Mouse (Mus musculus) urinary bladder, adult 2 months (tissue): ENCODE measurements around the gene Ptchd3. TPM values are rescaled to one million over a fixed set of nuclear protein-coding genes. Genes with fewer than 3 reads are reported as not detected.
A peak's percentile ranks its signal among the peaks of the same experiment; 100 is the strongest.

Experiments used
- DNase-seq: peaks from one replicate; pipeline ENCODE4 v3.0.0; 2022; ENCODE audit warnings: low spot score
- polyA plus RNA-seq: library from polyadenylated mRNA; depleted of rRNA; stranded (reverse); fragments of >200 nt; gene quantifications from 2 replicates; pipeline ENCODE4 v1.2.3, GENCODE M21; 2012; rRNA removed

Ptchd3 gene
- polyA plus RNA-seq: not detected in 2 replicates

DNA sequence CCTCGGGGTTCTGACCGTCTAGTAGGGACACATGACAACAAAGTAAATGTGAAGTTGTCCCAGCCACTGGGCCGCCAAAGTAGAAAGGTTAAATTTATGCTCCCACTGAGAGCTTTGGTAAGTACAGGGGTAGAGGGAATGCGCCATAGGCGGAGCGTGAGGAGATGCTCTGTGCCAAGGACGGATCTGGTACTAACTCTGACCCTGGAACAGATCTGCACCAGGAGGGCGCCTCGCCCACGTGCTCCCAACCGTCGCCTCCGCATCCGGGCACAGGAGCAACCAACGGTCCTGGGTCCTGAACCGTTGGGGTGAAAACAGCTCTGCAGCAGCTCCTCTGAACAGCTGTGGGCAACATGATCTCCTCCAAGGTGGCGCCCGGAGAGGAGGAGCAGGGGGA lies at the start of gene Ptchd3:
TSS of gene Ptchd3 (plus strand) at position 301 of the 400 bp plus-strand sequence.
- no peak for DNase-seq

DNA sequence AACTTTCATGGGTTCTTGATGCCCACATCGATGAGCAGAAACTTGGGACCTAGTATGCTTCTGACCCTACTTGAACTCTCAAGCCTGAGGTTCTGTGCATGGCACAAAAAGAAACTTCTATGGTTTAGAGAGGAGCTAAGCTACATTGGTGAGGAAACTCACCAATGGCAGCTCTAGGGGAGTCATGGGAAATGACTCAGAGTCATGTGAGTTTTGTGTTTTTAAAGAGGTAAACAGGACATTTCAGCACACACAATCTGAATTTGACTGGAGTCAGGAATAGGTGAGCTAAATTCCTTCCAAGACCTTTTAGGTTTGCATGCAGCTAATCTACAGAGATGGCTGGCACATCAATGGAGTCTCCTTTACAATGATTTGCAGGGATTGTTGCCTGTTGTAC lies 48.2 kb upstream of the Ptchd3 start:
- DNase-seq: no peak

DNA sequence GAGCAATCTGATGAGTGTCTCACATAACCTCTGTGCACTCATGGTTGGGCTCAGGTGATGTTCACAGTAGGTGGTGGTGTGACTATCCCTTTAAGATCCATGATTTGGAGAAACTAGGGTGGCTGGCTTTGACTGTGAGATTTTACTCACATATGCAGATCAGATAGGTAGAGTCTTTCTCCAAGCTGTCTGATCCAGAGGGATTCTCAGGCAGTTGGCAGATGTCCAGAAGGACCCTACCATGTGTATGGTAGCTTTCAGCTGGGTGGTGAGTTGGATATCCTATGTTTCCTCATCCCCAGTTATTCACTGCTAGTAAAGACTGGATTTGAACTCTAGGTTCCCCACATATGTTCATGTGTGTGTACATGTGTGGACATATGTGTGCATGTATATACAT lies 42.6 kb upstream of the Ptchd3 start:
- DNase-seq: no peak

DNA sequence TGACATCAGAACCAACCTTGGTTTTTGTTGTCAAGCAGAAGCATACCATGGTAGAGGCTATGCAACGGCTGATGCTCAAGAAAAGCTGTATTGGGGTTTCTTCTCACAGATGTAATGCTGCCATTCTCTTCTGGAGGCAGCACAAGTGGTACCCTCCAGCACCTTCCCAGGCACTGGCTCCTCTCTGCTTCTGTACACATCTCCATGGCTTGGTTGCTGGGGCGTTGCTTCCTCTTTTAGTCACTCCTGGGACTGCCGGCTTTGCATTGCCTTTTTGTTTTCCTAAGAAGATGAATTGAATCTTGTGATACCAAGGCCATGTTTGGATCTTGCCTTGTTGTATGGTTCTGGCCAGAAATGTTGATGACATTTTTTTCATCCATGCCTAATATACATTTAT lies 40.5 kb upstream of the Ptchd3 start:
- no peak for DNase-seq

DNA sequence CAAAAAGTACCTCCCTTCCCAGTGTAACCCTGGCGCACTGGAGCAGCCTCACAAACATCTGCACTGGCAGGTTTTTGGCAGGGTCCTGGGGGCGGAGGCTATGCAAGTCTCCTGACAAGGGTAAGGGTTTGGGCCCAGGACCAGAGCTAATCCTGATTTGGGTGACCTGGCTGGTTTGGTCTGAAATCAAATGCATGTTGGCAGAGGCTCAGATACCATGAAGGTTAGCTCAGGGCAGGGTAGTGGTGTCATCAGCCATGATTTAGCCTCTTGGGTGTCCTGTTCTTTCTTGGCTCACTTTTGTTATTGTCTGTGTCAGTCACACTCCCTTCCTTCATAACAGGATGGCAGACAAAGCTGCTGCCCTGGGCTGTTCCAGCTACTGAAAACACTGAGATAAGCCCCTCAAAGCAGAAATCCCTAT lies 39.4 kb upstream of the Ptchd3 start:
- no peak for DNase-seq

DNA sequence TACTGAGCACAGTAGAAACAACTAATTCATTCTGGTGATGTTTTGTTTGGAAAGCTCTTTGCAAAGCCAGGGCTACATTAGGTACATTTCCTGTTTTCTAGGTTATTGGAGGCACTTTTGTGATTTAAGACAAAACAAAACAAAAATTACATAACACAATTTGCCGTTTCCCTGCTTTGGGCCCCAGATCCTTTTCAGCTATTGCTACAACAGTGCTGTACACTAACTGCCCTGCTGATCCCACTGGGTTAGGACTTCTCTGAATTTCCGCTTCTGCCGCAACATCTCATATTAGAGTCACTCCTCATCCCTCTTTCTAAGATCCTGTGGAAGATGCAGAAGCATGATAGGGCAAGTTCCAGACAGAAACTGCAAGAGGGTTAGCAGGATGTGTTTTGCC lies 38.6 kb upstream of the Ptchd3 start:
- no peak for DNase-seq

DNA sequence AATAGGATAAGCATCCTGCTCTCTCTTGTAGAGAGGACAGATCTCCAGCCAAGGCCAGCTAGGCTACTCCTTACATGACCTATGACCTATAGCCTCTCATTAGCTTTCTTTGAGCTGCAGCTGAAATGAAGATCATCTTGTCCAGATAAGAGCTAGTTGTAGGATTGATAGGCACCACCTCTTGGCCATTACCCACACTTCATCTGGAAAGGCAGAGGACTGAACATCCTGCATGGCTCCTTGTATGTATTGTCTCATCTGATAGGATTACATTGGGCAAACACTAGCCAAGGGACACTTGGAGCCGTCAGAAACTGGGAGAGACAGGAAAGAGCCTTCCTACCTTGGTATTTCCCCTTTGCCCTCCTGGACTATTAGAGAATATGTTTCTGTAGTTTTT lies 38.1 kb upstream of the Ptchd3 start:
- DNase-seq: no peak

DNA sequence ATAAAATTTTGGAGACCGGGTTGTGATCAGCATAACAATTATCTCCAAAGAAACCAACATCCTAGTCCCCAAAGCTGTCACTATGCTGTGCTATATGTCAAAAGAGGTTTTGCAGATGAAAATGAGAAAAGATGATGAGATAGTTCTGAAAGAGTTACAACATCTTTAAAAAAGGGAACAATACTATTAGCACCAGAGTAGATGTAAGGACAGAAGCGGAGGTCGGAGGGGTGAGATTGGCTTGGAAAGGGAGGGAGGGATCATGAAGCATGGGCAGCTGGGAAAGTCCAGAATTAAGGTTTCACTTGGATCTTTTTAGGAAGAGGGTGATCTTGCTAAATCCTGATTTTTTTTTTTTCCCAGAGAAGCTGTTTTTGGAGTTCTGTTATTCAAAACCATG lies 36.5 kb upstream of the Ptchd3 start:
- DNase-seq: no peak

DNA sequence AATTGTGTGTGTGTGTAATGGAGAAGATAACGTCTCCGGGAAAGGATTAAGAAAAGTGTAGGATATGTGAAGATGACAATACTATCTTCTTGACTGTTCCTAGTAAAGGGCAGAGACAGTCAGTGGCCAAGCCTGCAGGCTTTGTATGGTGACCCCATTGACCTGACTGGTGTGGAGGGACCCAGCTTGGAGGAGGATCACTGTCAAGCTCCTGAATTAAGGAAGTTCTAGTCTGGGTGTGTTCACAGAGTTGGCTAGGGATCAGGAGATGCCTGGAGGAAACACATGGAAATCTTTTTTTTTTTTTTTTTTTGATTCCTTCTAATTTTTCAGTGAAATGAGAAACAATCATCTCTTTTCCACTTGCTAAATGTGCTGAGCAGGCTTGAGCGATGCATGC lies 35.9 kb upstream of the Ptchd3 start:
- no peak for DNase-seq

DNA sequence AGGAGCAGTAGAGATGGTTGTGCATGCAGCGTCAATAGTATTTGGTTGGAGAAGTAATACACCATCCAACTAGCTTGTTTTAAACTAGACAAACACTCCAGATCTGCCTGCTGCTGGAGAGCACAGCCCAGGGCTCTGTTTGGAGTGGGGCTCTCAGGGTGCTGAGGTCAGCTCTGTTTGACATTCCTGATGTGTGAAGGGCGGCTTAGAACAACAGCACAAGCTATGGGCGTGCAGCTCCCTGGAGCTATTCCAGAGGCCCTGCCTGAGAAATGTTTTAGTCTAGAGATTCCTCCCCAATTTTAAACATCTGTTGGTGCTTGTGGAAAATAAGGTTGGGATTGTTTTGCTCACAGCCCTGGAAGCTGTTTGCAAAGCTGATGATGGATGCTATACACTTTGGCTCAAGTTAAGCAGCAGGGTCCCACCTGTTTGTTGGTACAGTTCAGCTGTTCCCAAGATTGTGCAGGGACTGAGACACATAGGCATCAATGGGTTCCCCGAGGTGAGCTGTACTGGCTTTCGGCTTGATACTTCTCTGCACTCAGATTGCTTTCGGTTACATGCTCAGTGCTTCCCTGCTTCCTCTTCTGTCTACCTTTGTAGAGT lies 35.4 kb upstream of the Ptchd3 start:
- no peak for DNase-seq

DNA sequence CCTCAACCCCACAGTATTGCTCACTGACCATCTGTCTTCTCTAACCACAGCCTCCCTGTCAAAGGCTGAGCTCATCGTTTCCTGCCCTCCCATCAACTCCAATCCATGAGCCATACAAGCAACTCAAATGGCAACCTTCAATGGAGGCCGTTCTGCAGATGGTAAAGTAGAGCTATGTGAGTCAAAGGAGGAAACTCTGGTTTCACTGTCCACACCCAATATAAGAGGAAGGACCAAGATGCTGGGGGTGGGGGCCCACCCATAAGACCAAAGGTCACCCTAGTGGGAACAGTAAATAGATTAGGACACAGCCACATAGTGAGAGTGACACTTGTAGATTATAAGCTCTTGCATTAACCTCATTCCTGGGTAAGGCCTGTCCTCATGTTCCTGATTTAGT lies 34.1 kb upstream of the Ptchd3 start:
- no peak for DNase-seq

DNA sequence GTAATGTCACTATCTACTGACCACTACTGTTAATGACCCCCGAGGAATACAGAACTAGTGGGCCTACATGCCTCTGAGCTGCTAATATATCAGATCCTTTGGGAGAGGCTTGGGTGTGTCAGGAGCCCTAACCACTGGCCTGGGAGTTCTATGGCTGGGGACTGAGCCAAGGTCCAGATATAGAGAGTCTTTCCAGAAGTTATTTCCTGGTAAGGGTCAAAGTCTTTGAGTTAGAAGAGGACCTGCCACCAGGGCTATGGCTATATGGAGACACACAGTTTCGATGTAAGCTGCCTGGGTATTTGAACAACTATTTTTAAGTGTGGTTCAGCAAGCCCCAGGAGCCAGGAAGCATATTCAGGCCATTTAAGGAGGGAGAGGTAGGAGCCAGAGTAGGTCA lies 31.5 kb upstream of the Ptchd3 start:
- DNase-seq: no peak

DNA sequence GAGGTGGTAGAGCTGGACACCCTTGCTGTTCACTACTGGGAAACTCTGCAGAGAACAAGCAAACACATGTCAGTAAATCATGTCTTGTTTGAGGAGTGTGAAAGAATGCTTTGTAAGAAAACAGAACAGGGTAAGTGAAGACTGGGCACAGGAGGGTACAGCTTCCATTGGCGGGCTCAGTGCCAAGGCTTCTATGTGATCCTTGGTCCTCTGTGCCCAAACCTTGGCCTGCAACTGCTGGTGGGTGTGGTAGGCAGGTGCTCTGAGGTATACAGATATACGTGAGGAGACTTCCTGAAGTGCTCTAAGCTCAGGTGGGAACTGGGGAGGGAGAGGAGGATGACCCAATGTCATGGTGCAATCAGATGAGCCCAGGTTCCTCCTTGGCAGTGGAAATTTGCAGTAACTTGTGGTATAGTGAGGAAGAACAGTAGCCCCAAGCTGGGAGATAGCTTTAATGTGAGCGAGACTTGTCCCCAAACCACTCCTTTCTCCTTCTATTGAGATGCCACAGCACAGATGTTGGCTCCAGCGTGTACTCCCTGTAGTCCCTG lies 30.2 kb upstream of the Ptchd3 start:
- no peak for DNase-seq

DNA sequence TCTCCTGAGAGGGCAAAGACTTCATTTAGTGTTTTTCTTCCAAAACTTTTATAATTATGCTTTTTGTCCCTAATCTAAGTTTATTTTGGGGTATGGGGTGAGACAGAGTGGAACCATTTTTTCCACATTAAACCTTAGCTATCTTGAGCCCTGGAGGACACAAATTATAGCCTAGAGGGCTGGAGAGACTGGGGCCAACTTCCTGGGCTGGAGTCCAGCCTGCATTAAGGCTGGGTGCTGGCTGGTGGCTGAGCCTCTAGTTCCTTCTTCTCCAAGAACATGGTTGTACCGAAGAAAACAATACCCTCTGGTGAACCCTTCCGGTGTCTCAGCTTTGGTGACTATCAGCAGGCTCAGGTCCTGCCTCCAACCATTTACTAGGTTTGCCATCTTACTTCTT lies 27.3 kb upstream of the Ptchd3 start:
- no peak for DNase-seq

DNA sequence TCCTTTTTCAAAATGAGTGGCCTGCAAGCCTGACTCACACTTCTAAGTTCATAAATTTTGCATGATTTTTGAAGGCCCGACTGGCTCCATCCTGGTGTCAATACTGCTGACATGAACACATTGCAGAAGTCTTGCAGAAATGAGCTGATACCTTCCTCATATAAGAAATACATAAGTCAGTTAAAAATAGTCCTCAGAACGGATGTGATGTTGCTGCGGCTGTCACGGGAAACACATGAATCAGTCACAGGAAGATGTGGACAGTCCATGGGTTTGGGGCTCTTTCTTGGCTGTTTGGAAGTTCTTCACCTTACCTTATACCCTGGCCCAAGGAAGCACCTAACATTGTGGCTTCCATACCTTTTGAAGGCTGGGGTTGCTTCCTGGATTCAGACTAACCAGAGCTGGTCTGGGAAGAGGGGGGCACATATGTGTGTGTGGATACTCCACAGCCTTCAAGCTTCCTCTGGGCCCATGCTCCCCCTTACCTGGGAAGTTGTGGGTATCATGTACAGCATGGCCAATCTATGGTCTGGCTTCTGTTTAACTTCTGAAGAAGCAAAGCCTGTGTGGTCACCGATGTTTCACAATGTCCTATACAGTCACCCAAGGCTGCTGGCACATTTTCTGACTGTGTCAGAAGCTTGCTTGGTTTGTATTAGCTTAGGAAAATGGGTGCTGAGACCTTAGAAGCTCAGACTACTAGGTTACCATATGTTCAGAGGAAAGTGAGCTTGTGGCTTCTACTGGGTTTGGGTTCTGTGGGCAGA lies 25.6 kb upstream of the Ptchd3 start:
- DNase-seq: no peak

DNA sequence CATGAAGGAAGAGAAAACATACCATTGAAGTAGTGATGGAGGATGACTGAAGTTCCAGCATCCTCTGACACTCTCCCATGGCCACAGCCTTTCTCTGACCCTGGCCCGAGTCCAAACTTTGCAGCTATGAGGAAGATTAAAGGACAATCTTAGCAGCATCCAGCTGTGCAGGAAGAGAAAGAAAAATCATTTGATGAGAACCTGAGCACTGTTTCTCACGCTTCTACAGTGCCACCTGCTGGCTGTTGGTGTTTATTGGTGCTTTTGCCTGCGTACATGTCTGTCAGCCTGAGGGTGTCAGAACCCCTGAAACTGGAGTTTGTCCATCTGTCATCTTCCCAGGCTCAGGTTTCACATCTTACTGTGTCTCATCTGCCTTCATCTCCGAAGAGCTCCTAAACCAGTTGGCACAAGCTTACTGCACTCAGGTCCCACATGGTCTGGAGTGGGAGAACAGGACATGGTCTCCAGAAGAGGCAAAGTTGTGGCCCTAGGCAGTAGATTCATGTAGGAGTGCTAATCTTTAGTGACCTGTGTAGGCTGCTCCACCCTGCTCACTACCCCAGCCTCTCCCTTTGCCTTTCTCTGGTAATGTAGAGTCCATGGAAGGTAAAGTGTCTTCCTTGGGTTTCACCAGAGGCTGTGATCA lies 21.7 kb upstream of the Ptchd3 start:
- DNase-seq: peak; percentile 54

DNA sequence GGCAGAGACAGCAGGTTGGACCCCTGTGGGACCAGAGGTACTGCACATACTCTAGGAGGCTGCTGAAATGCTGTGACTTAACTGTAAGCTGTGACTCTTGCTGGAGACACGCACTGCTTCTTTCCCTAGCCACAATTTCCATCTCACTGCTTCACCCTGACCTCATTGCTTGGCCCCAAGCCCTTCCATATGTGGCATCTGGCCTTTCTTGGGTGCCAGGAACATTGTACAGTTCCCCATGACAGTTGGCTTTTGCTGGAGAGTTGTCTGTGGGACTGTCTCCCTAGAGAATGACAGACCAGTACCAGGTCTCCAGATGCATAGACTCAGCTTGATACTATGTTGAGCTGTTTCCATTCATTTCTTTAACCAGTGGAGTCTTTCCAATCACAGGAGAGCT lies 21.2 kb upstream of the Ptchd3 start:
- no peak for DNase-seq

DNA sequence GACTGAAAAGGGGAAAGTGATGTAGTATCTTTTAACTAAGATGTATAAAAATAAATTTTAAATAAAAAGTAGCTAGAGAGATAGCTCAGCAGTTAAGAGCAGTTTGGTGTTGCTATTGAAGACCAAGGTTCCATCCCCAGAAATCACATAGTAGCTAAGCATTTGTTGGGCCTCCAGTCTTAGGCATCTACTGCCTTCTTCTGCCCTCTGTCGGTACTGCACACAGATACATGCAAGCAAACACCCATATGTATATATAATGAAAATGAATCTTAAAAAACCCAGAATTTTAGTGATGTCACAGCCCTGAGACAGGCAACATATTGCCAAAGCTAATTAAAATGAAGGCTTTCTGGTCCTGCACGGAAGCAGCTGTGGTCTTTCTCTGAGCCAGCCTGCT lies 15.9 kb downstream of the Ptchd3 start:
- no peak for DNase-seq

DNA sequence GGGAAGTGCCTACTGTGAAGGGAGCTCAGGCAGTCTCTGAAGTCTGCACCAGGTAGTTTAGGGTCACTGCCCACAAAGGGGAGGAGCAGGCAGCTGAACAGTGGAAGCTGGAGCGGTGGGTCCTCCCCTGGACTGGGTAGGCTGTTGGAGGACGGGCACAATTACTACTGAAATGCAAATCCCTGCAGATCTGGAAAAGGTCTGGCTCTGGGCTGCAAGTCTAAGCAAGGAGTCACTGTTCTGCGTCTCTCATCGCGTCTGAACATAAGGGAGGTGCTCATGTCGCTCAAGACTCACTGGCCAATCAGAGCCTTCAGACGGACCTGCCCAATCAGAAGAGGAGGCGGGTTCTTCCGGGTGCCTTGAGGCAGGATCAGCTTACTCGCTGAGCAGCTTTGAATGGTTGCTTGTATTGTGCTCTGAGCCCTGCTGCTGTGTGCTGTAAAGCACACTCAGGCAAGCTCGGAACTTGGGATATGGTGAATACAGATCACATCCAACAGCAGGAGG lies 17.8 kb downstream of the Ptchd3 start:
- DNase-seq: peak; percentile 44
